Mouse (Mus musculus): ENCODE data around the gene Marco. TPM values are rescaled to one million over a fixed set of nuclear protein-coding genes. Genes with fewer than 3 reads are reported as not detected.

Marco gene
- polyA plus RNA-seq (2017; shearing (Covaris generic)), result 1.4 TPM

GRCm38 (mm10) chr1:120504924-120505323 lies at the start of gene Marco:
Marco (minus strand) TSS chr1:120505024.

Other genes starting within 250 kb of the Marco start
- gene Steap3, start 232.3 kb downstream of the Marco start, polyA plus RNA-seq (2017; shearing (Covaris generic)), result 0.13 TPM
- gene C1ql2, start 164.4 kb downstream of the Marco start, polyA plus RNA-seq (2017; shearing (Covaris generic)), result not detected
- not detected for gene En1, start 97.4 kb upstream of the Marco start, polyA plus RNA-seq (2017; shearing (Covaris generic))

All from inflammation-experienced regulatory T-cells, adult 16 weeks (primary cell).